Mouse (Mus musculus) common myeloid progenitor, adult 5-6 weeks (primary cell): ENCODE measurements around the gene Atp5f1. TPM values are rescaled to one million over a fixed set of nuclear protein-coding genes. Genes with fewer than 3 reads are reported as not detected.
"Not testable (repeated sequence)": the region's sequence is repeated elsewhere in the genome, so short reads cannot be mapped to it uniquely, and the experiment has no call there.

ENCODE experiments used
- ATAC-seq: replicated peaks from 2 replicates; pipeline ENCODE4 v1.8.0; 2016; ENCODE audit warnings: low read depth, mild to moderate bottlenecking, moderate TSS enrichment, inconsistent platforms; ENCODE audit not compliant: poor library complexity, severe bottlenecking
- total RNA-seq: library from RNA; stranded (forward); fragments of 200-1000, 187-1606 nt; gene quantifications from 2 replicates; pipeline ENCODE4 v1.2.3, GENCODE M21; 2017

The Atp5f1 gene
- total RNA-seq, 1 experiment from 2014 or later = 491 TPM

- peak; percentile 88 for ATAC-seq
Observed at GRCm38 (mm10) chr3:105932240-105933071, 27.4 kb downstream of the Atp5f1 start, which contains the start of gene I830077J02Rik. Gene I830077J02Rik, minus strand, starts transcription at chr3:105932664.

GRCm38 (mm10) chr3:105931095-105931494, 28.8 kb downstream of the Atp5f1 start:
- peak; percentile 24; the same call in 1 of the 2 replicates for ATAC-seq

DNA sequence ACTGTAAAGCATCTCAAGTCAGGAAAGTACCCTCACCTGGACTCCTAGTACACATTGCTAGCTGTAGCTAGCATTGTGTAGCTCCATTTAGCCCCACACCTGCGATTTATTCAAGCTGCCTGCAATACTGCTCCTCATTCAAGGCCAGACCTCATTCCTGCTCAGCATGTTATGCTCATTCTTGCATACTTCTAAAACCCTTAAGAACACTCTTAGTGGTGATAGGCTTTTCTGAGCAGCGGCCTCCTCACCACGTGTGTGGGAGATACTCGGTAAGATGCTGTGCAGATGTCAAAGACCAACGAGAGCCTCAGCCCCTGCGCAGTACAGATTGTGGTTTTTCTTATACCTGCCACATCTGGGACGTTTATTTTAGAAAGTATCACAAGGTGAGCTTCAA, 30.1 kb downstream of the Atp5f1 start:
- ATAC-seq = no peak

DNA sequence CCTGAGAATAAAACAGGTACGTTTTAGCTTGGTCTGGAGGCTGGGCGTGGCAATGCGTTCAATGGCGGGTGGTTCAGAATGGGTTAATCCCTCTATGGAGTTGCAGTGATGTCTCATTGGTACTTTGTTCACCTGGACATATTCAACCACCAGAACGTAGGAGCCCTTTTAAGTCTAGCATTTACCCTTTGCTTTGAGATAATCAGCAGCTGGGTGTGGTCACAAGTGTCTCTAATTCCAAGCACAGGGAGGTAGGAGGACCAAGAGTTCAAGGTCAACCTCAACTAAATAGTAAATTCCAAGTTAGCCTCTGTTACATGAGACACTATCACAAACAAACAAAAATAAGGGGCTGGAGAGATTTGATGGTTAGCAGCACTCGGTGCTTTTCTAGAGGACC, 31.1 kb downstream of the Atp5f1 start:
- ATAC-seq = no peak

DNA sequence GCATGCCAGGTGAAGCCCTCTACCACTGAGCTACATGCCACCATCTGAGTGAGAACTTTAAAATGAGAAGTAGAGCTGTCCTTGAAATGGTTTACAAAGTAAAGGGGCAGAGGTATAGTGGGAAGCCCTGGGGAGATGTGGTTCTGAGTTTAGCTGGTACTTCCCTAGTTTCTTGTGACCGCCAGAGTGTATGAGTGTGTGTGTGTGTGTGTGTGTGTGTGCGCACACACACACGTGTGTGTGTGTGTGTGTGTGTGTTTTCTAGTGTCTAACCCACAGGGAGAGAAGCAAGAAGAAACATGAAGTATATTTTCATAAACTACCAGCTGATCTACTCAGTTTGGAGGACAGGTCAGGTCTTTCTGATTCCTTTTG, 31.7 kb downstream of the Atp5f1 start:
- ATAC-seq = peak; percentile 13; the same call in 1 of the 2 replicates

DNA sequence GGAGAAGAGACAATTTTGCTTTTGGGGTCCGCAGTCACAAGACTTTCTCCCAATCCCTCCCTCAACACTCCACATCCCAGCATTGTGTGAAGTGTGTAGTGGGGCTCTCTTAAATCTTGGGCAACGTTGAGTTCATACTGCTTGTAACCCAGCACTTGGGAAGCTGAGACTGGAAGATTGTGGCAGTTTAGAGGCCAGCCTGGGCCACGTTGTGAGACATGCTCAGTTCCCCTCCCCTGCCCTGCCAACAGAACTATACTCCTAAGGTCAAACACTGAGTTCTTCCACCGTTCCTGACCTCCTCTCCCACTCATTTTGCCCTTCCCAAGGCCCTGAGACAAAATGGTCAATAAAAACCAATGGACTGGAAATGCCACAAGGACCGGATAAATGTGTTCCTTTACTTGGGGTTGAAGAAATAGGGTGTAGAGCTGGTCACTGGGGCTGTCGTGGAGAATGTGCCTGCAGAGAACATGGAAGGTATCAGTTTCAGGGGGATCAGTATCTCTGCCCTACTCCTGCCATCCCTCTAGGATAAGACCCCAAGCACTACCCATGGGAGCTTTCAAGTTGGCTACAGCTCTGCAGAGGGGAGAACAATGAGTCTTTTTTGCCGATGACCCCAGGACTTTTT, 32.2 kb downstream of the Atp5f1 start:
- ATAC-seq = no peak

DNA sequence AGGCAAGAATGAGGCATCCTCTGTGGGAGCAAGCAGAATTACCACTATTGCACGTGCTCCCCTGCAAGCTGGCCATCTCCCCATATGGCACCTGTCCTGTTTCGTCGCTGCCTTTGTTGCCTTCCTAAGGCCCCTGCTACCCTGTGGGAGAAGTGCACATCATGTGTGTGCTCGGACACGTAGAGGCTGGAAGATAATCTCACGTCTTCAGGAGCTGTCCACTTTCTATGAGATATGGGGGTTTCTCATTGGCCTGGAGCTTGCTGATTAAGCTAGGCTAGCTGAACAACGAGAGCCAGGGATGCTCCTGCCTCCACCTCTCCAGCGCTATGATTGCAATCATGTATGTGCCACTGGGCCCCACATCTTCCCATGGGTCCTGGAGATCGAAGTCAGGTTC, 35.3 kb downstream of the Atp5f1 start:
- ATAC-seq = no peak

- ATAC-seq = no peak
Observed at GRCm38 (mm10) chr3:105921959-105922358, 37.9 kb downstream of the Atp5f1 start.

- ATAC-seq = not testable (repeated sequence)
Observed at GRCm38 (mm10) chr3:105920743-105921142, 39.2 kb downstream of the Atp5f1 start.

- ATAC-seq = peak; percentile 2; the same call in 1 of the 2 replicates
Observed at GRCm38 (mm10) chr3:105918355-105918745, 41.5 kb downstream of the Atp5f1 start.

DNA sequence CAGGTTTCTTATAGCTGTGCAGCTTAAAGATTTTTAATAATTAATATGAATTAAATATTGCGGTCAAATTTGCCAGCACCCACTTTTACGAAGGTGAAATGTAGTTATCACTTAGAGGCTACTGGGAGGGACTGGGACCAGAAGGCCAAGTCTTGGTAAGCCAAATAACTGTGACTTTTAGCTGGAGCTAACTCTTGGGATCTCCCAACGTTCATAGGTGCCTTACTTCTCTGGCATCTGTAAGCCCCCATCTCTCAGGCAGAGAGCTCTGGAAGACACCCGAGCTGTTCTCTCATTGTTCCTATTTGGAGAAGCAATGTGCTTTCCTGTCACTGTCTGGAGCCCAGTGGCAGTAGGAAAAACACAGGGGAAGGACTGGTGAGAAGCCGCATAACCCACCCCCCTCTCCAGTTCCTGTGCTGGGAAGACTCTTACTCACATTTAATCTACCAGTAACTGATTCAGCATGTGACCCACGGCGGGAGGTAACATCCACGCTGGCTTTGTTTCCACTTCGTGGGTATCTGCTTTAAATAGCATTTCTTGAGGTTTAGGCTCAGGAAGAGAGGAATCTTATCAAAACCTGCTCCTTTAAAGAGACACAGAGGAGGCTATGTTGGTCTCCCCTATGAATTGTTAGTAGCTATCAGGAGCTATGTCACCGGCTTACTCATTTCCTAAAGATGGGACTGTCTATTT, 42.1 kb downstream of the Atp5f1 start:
- peak; percentile 51 for ATAC-seq

- not testable (repeated sequence) for ATAC-seq
Observed at GRCm38 (mm10) chr3:105916455-105916854, 43.4 kb downstream of the Atp5f1 start.

DNA sequence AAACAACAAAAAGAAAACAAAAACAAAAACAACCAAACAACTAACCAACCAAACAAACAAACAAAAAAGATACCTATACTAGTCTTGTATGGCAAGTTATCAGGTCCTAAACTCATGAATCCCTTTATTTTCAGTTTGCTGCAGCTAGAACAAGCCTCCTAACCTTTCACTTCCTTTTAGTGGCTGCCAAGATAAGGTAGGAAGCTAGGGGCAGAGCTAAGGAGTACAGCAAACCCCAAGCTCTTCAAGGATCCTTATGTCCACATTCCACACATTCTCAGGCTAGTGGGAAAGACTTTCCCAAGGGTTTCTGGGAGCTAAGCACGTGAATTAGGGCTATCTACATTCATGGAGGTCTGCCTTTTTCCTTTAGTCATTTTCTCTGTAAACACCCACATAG, 44.6 kb downstream of the Atp5f1 start:
- ATAC-seq = no peak

DNA sequence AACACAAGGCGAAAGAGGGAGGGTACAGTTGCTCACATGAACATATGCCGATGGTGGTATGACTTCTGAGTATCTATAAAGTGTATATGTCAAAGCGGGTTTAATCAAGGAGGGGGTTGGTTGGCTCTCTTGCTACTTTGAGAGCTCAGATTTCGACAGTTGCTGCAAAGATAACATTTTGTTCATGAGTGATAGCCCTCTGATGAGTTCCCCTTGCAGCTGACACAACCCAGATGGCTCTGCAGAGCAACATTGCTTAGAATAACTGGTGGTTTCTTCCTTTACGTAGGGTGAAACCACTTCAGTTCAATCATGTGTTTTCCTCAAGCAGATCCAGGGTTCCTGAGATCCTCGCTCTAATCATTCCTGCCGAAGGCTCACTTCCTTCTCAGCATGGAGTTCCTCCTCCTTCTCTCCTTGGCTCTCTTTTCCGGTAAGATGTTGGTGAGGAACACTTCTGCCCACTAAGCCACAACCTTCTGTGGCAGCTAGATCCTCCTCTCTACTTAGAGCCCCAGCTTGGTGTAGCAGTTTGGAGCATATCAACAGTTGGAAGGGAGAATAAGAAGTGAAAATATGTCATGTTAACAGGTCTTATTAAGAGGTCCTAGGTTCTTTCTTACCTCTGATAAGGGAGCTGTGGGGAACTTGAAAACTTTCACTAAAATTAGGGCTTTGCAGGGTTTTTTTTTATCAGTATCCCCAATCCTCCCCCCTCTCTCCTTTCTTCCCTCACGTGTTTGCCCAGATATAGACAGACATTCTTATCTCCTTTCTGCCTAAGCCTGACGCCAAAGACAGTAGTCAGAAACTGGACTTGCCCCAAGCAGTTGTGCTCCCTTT, 45.8 kb downstream of the Atp5f1 start:
- ATAC-seq = peak; percentile 56

DNA sequence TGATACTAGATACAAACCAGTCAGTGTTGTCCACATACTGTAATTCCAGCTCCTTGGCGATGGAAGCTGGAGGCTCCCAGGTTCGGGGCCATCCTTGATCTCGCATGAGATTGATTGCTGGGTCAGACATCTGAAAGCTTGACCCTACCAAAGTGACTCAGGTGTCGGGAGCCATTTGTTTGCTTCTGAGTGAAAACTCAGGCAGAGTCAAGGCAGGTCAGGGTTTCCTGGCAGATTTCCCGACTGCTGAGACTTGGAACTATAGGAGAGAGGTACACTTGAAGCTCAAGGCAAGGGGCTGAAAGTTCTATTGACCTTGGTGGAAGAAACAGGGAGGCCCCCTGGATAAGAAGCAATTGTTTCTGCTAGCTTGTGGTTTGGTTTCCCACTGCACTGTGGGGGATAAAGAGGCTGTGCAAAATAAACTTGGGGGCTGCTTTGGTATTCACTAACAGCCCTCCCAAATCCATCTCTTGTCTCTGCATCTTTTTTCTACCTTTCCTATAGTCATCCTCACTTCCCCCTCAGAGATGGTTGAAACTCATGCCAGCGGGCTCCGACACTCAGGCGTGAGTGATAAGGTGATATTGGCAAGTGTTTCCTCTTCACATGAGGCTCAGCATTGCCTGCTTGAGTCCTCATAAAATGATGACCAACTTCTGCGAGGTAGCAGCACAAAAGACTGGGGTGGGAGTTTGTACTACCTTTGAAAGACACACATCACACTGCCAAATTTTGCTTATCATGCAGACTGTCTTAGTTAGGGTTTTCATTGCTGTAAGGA, 47.6 kb downstream of the Atp5f1 start:
- no peak for ATAC-seq

DNA sequence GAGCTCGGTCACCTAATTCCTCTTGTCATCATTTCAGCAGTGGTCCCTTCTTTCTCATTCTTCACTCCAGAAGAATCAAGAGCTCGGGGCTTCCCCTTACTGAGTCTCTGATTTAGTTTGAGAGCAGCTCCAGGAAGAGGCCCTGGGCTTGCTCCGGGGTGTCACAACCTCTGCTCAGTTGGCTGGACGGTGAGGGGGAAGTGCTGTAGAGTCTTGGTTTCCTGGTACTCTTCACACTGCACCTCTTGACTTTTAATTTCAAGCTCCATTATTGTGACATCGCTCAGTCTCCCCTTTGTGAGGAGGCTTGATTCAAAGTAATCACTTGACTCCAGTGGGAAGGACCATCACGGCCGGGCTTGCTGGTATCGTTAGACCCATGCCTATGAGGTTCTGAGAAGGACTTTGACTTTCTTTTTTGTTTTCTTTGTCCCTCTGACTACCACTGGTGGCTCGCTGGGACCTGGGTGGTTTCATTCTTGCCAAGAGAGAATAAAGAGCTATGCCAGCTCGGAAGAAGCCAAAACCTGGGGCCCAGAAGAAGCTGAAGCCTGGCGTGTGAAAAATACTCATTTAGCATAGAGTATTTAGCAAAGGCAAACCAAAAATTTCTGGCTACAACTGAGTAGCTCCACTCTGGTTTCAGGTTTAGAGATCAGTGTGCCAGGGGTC, 49.2 kb downstream of the Atp5f1 start:
- peak; percentile 70 for ATAC-seq

DNA sequence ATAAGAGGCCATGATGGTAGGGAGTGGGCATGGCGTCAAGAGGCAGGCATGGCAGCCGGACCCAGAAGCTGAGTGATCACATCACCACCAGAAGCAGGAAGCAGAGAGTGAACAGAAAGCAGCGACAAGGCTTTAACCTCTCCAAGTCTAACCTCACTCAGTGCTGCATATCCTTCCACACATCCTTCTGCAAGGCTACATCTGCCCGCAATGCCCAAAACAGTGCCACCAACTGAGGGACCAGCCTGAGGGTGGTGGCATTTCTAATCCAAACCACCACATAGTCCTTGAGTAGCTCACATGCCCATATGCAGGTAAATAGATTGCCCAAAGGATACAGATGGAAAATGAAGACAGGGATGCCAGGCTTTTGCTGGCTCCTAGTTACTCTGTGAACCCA, 50.9 kb downstream of the Atp5f1 start:
- ATAC-seq = no peak

DNA sequence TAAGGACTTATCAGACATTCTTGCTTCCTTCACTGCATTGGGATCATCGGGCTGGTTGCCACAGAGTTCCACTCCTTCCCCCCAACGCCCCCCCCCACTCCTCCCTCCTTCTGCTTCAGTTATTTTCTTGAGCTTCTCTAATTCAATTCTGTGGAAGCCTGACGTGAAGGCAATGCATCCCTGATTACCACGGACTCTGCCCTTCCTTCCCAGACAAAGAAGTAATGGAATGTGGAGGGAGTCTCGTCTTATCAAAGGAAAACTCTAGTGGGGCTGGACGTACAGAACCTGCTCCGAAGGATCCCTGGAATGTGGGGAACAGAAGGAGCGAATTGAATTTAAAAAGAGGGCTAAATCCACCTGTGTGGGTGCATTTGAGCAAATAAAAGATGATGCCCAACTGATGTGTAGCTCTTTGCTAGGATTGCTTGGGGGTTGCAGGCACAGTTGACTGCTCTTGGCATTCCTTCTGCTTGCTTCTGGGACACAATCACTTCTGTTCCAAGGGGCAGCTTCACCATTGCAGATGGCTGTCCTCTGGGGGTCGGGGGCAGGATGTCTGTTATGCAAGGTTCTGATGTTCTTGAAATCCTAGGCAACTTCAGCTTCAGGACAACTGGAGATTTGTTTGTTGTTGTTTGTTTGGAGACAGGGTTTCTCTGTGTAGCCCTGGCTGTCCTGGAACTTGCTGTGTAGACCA, 51.8 kb downstream of the Atp5f1 start:
- no peak for ATAC-seq
